Mouse (Mus musculus) hindbrain, embryonic 11.5 days (tissue): ENCODE results near the gene Pclaf. TPM values are rescaled to one million over a fixed set of nuclear protein-coding genes. Genes with fewer than 3 reads are reported as not detected.

Experiments used
- ATAC-seq: fragments of 200-750 bp; cut with Nextera tagmentation; 2 replicates; pipeline ENCODE4 v1.8.0; 2017; ENCODE audit warnings: mild to moderate bottlenecking, moderate TSS enrichment, moderate library complexity; ENCODE audit not compliant: low FRiP score
- DNase-seq: peaks from one replicate; pipeline ENCODE4 v3.0.0-alpha.2; 2015; ENCODE audit warnings: low spot score
- H3K27ac ChIP-seq: fragments of 300-500 bp; sonication (generic); 2 replicates; pipeline ENCODE4 v1.5.1; 2014; ENCODE audit warnings: mild to moderate bottlenecking, low read depth, low read length
- H3K27me3 ChIP-seq: fragments of 300-500 bp; sonication (generic); 2 replicates; pipeline ENCODE4 v1.6.1; 2014; ENCODE audit warnings: mild to moderate bottlenecking, low read length, moderate library complexity, mixed read lengths; ENCODE audit not compliant: control insufficient read depth, insufficient read depth
- H3K36me3 ChIP-seq: fragments of 300-500 bp; sonication (generic); 2 replicates; pipeline ENCODE4 v1.6.1; 2014; ENCODE audit warnings: mild to moderate bottlenecking, low read length, moderate library complexity, mixed read lengths; ENCODE audit not compliant: control insufficient read depth, insufficient read depth
- H3K4me1 ChIP-seq: fragments of 300-500 bp; sonication (generic); replicated peaks from 2 replicates; pipeline ENCODE4 v1.6.1; 2014; ENCODE audit warnings: low read length, mixed read lengths; ENCODE audit not compliant: control insufficient read depth, insufficient read depth
- H3K4me2 ChIP-seq: fragments of 300-500 bp; sonication (generic); replicated peaks from 2 replicates; pipeline ENCODE4 v1.6.1; 2014; ENCODE audit warnings: mild to moderate bottlenecking, low read depth, low read length
- H3K4me3 ChIP-seq: fragments of 300-500 bp; sonication (generic); 2 replicates; pipeline ENCODE4 v1.5.1; 2014; ENCODE audit warnings: low read depth, low read length
- H3K9ac ChIP-seq: fragments of 300-500 bp; sonication (generic); 2 replicates; pipeline ENCODE4 v1.6.1; 2014; ENCODE audit warnings: low read depth, low read length
- H3K9me3 ChIP-seq: fragments of 300-500 bp; sonication (generic); 2 replicates; pipeline ENCODE4 v1.6.1; 2016; ENCODE audit warnings: low read length; ENCODE audit not compliant: control insufficient read depth
- WGBS: fragments of 180-500 bp; shearing (Covaris S2); extraction: QIAGEN DNeasy Blood & Tissue Kit; methylation state at CpG from one replicate; pipeline ENCODE4 v1.1.7; 2014; 5-methylcytosine and 5-hydroxymethylcytosine counted together
- polyA plus RNA-seq: library from polyadenylated mRNA; unstranded; fragments of >200 nt; fragmentation: Nextera tagmentation; extraction: Ambion mirVana; gene quantifications from 2 replicates; pipeline ENCODE4 v1.2.1, GENCODE M21; 2014

Gene Pclaf
- polyA plus RNA-seq, 1 experiment from 2014 or later = 188 TPM

DNA sequence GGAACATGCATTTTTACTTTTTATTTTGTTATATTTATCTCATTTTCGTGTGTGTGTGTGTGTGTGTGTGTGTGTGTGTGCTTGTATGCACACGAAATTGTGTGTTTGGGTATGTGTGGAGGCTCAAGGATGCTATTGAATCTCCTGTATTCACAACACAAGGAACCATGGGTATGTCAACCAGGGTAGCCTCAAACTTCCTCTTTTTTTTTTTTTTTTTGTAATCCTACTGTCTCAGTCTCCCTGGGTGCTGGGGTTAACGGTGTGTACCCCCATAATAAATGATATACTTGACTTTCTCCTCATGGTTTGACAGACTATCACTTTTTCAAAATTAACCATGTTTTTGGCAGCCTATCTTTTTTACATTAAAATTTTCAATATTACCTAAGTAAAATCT, 12.8 kb downstream of the Pclaf start:
- H3K4me3 ChIP-seq = no peak overlapping the region
- H3K27ac ChIP-seq = no peak overlapping the region
- DNase-seq (no peak), ATAC-seq (no peak)
- no peaks in the 10 kb centered on the region for H3K9me3 ChIP-seq
- H3K36me3 ChIP-seq = no peaks in the 10 kb centered on the region
- H3K4me1 ChIP-seq = no peaks in the 10 kb centered on the region
- WGBS = 96% methylated on average over 3 of the region's 3 CpGs
- no peaks in the 10 kb centered on the region for H3K27me3 ChIP-seq
- no peak overlapping the region for H3K9ac ChIP-seq
- H3K4me2 ChIP-seq = no peak overlapping the region

DNA sequence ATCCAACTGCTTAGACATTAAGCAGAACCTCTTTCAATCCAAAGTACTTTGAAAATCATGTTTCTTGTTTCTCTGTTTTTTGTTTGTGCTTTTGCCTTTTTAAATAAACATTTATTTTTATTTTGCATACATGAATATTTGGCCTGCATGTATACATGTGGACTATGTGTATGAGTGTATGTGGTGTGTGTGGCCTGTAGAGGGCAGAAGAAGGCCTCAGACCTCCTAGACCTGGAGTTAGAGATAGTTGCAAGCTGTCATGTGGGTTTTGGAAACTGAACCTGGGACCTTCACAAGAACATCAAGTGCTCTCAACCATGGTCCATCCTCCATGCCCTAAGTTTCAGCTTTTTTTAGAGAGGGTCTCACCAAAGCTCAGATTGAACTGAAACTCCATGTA, 13.4 kb downstream of the Pclaf start:
- DNase-seq (no peak), ATAC-seq (no peak)
- Histone ChIP-seq H3K9ac (no peak overlapping the region), H3K36me3 (no peaks in the 10 kb centered on the region), H3K4me1 (no peaks in the 10 kb centered on the region), H3K4me3 (no peak overlapping the region), H3K9me3 (no peaks in the 10 kb centered on the region), H3K27me3 (no peaks in the 10 kb centered on the region), H3K4me2 (no peak overlapping the region), H3K27ac (no peak overlapping the region)

DNA sequence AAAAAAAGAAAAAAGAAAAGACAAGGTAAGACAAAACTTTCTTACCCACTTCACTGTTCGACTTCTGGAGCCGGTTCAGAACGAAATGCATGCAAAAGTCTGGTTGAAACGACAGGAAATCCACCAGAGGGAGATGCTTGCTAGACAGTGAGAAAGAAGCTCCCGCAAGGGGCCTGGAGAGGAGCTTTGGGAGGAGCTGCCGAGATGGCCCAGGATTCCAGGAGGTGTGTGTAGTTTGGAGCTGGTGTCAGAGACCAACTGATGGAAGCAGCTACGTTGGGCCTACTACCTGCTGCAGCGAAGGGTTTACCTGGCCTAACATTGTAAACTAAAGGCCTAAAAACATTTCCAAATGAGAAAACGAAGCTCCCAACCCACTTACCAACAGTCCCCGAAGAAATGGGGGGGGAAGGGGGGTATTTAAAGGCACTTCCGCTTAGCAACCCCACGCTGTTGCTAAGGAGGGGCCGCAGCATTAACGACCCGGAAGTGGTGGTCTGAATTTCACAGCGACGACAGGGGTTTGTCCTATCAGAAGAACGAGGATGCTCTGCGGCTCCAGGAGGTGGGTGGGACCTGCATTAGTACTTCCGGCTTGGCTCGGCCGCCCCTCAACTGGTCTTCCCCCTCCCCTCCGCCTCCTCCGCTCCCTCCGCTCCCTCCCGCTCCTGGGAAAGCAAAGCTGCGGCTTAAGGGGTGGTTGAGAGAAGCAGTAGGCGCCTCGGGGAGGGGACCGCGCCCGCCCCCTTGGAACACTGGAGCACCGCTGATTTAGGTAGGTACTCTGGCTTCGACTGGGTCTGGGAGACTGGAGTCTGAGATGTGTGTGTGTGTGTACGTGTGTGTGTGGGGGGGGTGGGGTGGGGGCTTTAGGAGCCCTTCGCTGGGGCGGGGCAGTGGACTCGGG, 18.6 kb downstream of the Pclaf start, which contains the start of the genes Trip4 and Csnk1g1:
Trip4 (minus strand) TSS at position 401 of the 907 bp plus-strand sequence.
Csnk1g1 (plus strand) TSS at position 531 of the 907 bp plus-strand sequence.
- H3K9me3 ChIP-seq = no peaks in the 10 kb centered on the region
- peak; percentile 94 for DNase-seq
- peak; percentile 99 for ATAC-seq
- H3K27me3 ChIP-seq = no peaks in the 10 kb centered on the region
- peak within 1 kb of the TSS; percentile 73 for H3K27ac ChIP-seq
- peak within 1 kb of the TSS; percentile 75 for H3K4me3 ChIP-seq
- H3K4me1 ChIP-seq = no peaks in the 10 kb centered on the region
- WGBS = 1% methylated on average over 30 of the region's 38 CpGs
- peak within 1 kb of the TSS; percentile 74 for H3K4me2 ChIP-seq
- peak within 1 kb of the TSS; percentile 72 for H3K9ac ChIP-seq
- no peaks in the 10 kb centered on the region for H3K36me3 ChIP-seq

DNA sequence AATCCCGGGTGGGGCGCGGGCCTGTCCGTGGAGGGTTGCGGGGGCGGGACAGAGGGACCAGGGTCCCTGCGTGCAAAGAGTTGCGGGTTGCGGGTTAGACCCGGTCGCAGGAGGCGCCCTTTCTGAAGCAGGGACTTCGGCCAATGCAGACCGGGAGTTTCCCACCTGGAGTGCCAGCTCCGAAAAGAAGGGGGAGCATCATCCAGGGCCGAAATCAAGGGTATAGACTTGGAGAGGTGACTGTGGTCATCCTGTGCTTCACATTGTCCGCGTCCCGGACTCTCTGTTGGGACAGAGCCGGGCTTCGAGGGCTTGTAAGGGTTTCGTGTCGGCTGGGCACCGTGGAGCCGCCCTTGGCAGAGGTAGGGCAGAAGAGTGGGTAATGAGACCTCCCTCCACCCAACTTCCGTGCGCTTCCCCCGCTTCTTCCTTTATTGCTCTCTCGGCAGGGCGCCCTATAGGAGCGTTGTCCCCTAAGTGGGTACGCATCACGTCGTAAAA, 19.3 kb downstream of the Pclaf start:
- WGBS = under 1% methylated on average over 34 of the region's 34 CpGs
- Histone ChIP-seq H3K4me2 (peak overlapping the region; percentile 74), H3K27ac (peak overlapping the region; percentile 73), H3K27me3 (no peaks in the 10 kb centered on the region), H3K36me3 (no peaks in the 10 kb centered on the region), H3K9ac (peak overlapping the region; percentile 72), H3K4me3 (peak overlapping the region; percentile 75), H3K9me3 (no peaks in the 10 kb centered on the region), H3K4me1 (no peaks in the 10 kb centered on the region)
- ATAC-seq = peak; percentile 80
- peak; percentile 62 for DNase-seq

DNA sequence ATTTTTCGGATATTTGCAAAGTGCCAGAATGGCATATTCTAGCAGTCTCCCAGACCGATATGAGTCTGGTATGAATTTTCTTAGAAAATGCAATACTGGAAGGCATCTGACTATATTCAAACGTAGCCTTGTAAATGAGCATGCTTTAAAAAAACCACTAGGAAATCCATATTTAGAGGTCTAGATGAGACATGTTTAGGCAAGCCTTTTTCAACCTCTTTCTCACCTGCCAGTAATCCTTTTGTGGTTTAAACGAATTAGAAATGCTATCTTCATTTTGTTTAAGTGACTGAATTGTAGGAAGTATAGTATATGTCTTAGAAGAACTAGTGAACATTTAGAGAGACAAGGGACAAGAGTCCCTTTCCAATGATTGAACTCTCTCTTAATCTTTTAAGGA, 19.8 kb downstream of the Pclaf start:
- no peak for ATAC-seq
- H3K36me3 ChIP-seq = no peaks in the 10 kb centered on the region
- no peaks in the 10 kb centered on the region for H3K9me3 ChIP-seq
- H3K4me3 ChIP-seq = peak overlapping the region; percentile 75
- no peaks in the 10 kb centered on the region for H3K4me1 ChIP-seq
- H3K9ac ChIP-seq = peak overlapping the region; percentile 72
- no peak for DNase-seq
- no peaks in the 10 kb centered on the region for H3K27me3 ChIP-seq
- peak overlapping the region; percentile 74 for H3K4me2 ChIP-seq
- H3K27ac ChIP-seq = no peak overlapping the region
- WGBS = 14% methylated on average over 4 of the region's 4 CpGs

DNA sequence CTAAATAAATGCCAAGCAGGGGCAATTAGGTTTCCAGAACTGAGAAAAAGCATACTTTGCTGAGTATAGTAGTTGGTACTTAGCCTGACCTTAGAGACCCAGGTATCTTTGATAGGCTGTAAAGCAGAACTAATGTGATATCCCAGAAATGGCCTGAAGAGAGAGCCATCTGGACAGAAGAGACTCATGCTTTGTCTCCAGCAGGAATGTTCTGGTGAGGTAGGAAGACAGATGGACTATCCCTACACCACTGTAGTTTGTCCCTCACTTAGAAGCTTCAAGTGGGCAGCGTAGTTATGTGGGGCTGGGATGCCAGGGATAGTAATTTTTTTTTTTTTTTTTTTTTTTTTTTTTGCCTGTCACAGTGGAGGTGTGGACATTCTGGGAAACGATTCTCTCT, 23.9 kb downstream of the Pclaf start:
- ATAC-seq (no peak), DNase-seq (no peak)
- Histone ChIP-seq H3K9me3 (no peaks in the 10 kb centered on the region), H3K4me1 (no peaks in the 10 kb centered on the region), H3K27me3 (no peaks in the 10 kb centered on the region), H3K36me3 (no peaks in the 10 kb centered on the region), H3K27ac (no peak overlapping the region), H3K4me3 (no peak overlapping the region), H3K4me2 (no peak overlapping the region), H3K9ac (no peak overlapping the region)
- WGBS = 80% methylated on average over 2 of the region's 2 CpGs

DNA sequence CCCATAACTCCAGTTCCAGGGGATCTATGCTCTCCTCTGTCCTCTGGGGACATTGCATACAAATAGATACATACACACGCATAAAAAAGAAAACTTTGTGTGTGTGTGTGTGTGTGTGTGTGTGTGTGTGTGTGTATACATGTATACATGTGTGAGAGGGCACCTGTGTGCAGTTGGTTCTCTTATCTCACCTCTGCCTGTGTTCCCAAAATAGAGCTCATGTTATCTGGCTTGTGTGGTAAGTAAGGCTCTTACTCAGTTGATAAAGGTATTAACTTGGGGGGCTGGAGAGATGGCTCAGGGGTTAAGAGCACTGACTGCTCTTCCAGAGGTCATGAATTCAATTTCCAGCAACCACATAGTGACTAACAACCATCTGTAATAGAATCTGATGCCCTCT, 27.0 kb downstream of the Pclaf start:
- no peaks in the 10 kb centered on the region for H3K9me3 ChIP-seq
- no peaks in the 10 kb centered on the region for H3K36me3 ChIP-seq
- H3K9ac ChIP-seq = no peak overlapping the region
- H3K27me3 ChIP-seq = no peaks in the 10 kb centered on the region
- WGBS = 96% methylated on average over 1 of the region's 1 CpGs
- no peak for ATAC-seq
- no peak for DNase-seq
- H3K4me1 ChIP-seq = no peaks in the 10 kb centered on the region
- no peak overlapping the region for H3K27ac ChIP-seq
- H3K4me3 ChIP-seq = no peak overlapping the region
- no peak overlapping the region for H3K4me2 ChIP-seq

DNA sequence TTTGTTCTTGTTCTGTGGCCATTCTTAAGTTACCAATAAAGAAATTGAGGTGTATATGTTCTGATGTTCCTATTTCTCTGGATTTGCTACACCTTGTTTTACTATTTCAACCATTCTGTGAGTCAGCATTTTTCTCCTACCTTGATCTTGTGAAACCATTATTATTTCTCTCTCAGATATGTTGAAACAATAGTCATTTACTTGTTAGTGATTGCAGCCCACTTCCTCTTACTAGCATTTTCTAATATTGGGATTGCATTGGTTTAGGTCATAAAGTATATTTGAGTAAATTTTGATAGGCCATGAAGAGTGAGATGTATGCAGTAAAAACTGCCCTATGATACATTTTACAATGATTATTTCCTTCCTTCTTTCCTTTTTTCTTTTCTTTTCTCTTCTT, 38.4 kb downstream of the Pclaf start:
- no peak overlapping the region for H3K9ac ChIP-seq
- no peak for ATAC-seq
- H3K27ac ChIP-seq = no peak overlapping the region
- H3K4me1 ChIP-seq = no peaks in the 10 kb centered on the region
- no peak overlapping the region for H3K4me3 ChIP-seq
- no peak for DNase-seq
- H3K36me3 ChIP-seq = no peaks in the 10 kb centered on the region
- no peaks in the 10 kb centered on the region for H3K9me3 ChIP-seq
- no peaks in the 10 kb centered on the region for H3K27me3 ChIP-seq
- no peak overlapping the region for H3K4me2 ChIP-seq

DNA sequence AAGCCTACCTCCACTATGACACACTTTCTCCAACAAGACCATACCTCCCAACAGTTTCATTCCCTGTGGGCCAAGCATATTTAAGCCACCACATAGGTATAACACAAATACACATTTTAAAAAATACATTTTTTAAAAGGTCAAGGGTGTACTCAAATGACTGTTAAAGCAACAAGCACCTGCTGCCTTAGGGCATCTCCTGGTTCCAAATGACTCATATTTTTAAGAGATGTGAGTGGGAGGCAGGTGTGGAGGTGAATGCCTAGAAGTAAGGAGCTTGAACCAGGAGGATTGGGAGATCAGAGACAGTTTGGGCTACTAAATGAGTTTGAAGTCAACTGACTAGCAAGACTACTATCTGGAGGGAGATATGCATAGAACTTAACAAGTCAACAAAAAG, 39.8 kb downstream of the Pclaf start:
- no peaks in the 10 kb centered on the region for H3K9me3 ChIP-seq
- no peak overlapping the region for H3K4me3 ChIP-seq
- no peak overlapping the region for H3K27ac ChIP-seq
- no peaks in the 10 kb centered on the region for H3K27me3 ChIP-seq
- ATAC-seq (no peak), DNase-seq (no peak)
- H3K9ac ChIP-seq = no peak overlapping the region
- H3K4me2 ChIP-seq = no peak overlapping the region
- no peaks in the 10 kb centered on the region for H3K4me1 ChIP-seq
- H3K36me3 ChIP-seq = no peaks in the 10 kb centered on the region
